Mouse (Mus musculus): Measurements from ENCODE around the gene Serpina9.

DNA sequence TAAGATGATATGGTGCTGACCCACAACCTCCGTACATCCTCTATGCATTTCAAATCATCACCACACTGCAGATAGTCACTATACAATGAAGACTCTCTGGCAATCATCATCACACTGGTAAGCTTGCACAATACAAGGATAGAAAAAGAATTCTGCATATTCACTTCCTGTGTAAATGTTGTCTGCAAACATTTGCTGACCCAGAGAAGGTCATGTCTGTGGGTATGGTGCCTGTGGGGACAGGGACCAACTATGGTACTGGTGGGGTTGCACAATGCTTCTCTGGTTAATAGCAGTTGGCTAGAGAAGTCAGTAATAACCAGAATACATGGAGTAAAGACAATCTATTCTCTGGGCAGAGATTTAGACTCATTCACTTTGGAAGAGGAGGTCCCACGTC lies 29.2 kb upstream of the Serpina9 start:
- TF ChIP-seq CTCF (conservative IDR thresholded peaks at IDR 0.05; ENCODE audit: low read length) (no peak), NANOG (IDR thresholded peaks at IDR 0.05; ENCODE audit: borderline replicate concordance, low read length) (no peak), POU5F1 (IDR thresholded peaks at IDR 0.05; ENCODE audit: borderline replicate concordance, low read length) (no peak)

Measured in E14TG2a.4 (cell line).